In the genomic region with DNA sequence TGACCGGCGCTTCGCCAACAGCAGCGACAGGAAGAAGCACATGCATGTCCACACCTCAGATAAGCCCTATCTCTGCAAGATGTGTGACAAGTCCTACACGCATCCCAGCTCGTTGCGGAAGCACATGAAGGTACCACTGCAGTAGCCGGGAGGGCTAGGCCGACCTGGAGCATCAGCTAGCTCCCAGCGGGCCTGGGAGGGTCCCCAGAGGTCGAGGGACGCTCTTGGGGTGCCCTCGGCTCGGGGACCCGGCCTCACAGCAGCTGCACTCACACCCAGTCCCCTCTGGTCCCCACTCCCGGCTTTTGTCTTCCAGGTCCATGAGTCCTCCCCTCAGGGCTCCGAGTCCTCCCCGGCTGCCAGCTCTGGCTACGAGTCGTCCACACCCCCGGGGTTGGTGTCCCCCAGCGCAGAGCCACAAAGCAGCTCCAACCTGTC, we compare ENCODE assay signal across 9 mouse cellular contexts. TPM values are rescaled to one million over a fixed set of nuclear protein-coding genes. Genes with fewer than 3 reads are reported as not detected.
DNase-seq lines count a peak whose midpoint lies in the region; ATAC-seq and TF ChIP-seq lines count a peak whose summit lies in the region.
"Had no signal": no experiment of that assay in that cellular context is flagged by ENCODE, and none has a peak within 500 bp of the region (broad histone marks: within the 10 kb centered on the region; RNA-seq: fewer than 3 reads in every experiment).

No protein-coding gene starts in this region.

- no peaks in the 10 kb centered on the region for H3K4me1 ChIP-seq in ES-Bruce4 (ENCODE audit: control insufficient read depth, insufficient read depth, low read length)
- peaks cover 14% of the 10 kb centered on the region for H3K4me1 ChIP-seq in forebrain, embryonic 11.5 days (replicated peaks; ENCODE audit: control insufficient read depth, insufficient read depth, low read length)

- no peaks in the 10 kb centered on the region for H3K36me3 ChIP-seq in ES-Bruce4 (ENCODE audit: control insufficient read depth, insufficient read depth, low read length, poor library complexity, severe bottlenecking)
- H3K36me3 ChIP-seq in forebrain, embryonic 11.5 days (ENCODE audit: control insufficient read depth, insufficient read depth, low read length): no peaks in the 10 kb centered on the region; the same call in 1 of the 2 replicates
- H3K36me3 ChIP-seq: liver, embryonic 13.5 days had no signal

- DNase-seq in R1 (ENCODE audit: low read depth, low spot score): peak; percentile 49
- DNase-seq in forebrain, embryonic 11.5 days (ENCODE audit: low spot score): peak; percentile 84
- no peak for DNase-seq in yolk sac, embryonic 10.5 days (ENCODE audit: low spot score)
- DNase-seq in lung, postnatal 36 days: no peak
- no peak for DNase-seq in adrenal gland, postnatal 36 days
- DNase-seq: liver, embryonic 13.5 days had no signal

- H3K9ac ChIP-seq in ES-Bruce4 (ENCODE audit: low read depth, poor library complexity, severe bottlenecking): peak overlapping the region; percentile 1; the same call in 1 of the 2 replicates
- H3K9ac ChIP-seq in forebrain, embryonic 11.5 days (ENCODE audit: low read length): peak overlapping the region; percentile 99
- H3K9ac ChIP-seq: liver, embryonic 13.5 days had no signal

- no peak for ATAC-seq in forebrain, embryonic 11.5 days (replicated peaks; ENCODE audit: low FRiP score)
- 0 out of 2 replicates have a peak, but pooled peaks have one; percentile 5 for ATAC-seq in megakaryocyte progenitor cell, adult 5-6 weeks (replicated peaks; ENCODE audit: poor library complexity)

- no peak for TF ChIP-seq CTCF in ES-Bruce4 (IDR thresholded peaks at IDR 0.05; ENCODE audit: low read depth, low read length)

- peak overlapping the region; percentile 33 for H3K4me3 ChIP-seq in ES-Bruce4 (ENCODE audit: low read depth, low read length)
- peak overlapping the region; percentile 84 for H3K4me3 ChIP-seq in forebrain, embryonic 11.5 days (ENCODE audit: low read depth, low read length)
- H3K4me3 ChIP-seq: liver, embryonic 13.5 days had no signal

- WGBS in forebrain, embryonic 11.5 days: 0% methylated on average over 22 of the region's 22 CpGs

- H3K4me2 ChIP-seq in forebrain, embryonic 11.5 days (ENCODE audit: low read depth, low read length, severe bottlenecking): peak overlapping the region; percentile 55
- H3K4me2 ChIP-seq: liver, embryonic 13.5 days had no signal

- no peak for TF ChIP-seq EP300 in ES-Bruce4 (IDR thresholded peaks at IDR 0.05; ENCODE audit: insufficient read depth, low read depth, low read length)

- no peak for TF ChIP-seq POLR2A in ES-Bruce4 (IDR thresholded peaks at IDR 0.05; ENCODE audit: insufficient read depth, low read length)

- no peak overlapping the region for H3K27ac ChIP-seq in ES-Bruce4 (ENCODE audit: insufficient read depth, low read length)
- peak overlapping the region; percentile 99 for H3K27ac ChIP-seq in forebrain, embryonic 11.5 days (ENCODE audit: low read depth, low read length)
- H3K27ac ChIP-seq: liver, embryonic 13.5 days had no signal

- H3K9me3 ChIP-seq in ES-Bruce4 (replicated peaks; ENCODE audit: control insufficient read depth, insufficient read depth, low read length, poor library complexity, severe bottlenecking): no peaks in the 10 kb centered on the region
- no peaks in the 10 kb centered on the region for H3K9me3 ChIP-seq in forebrain, embryonic 11.5 days (ENCODE audit: control insufficient read depth, low read length)
- H3K9me3 ChIP-seq: liver, embryonic 13.5 days had no signal

- peaks cover 44% of the 10 kb centered on the region for H3K27me3 ChIP-seq in ES-Bruce4 (ENCODE audit: control insufficient read depth, insufficient read depth, low read length, poor library complexity, severe bottlenecking)
- H3K27me3 ChIP-seq in forebrain, embryonic 11.5 days (ENCODE audit: control insufficient read depth, insufficient read depth, low read length): peaks cover 15% of the 10 kb centered on the region

RNA-seq across cellular contexts. Expression of a gene that starts 3.4 kb away (rescaled TPM):
- 25.2 and 27.0 TPM in 2 replicates for polyA plus RNA-seq in ES-Bruce4 (2011; ENCODE audit: insufficient read depth, insufficient read length, low read depth, missing spikeins)
- 10.3 and 11.4 TPM in 2 replicates for polyA plus RNA-seq in forebrain, embryonic 11.5 days (2014; fragmentation: Nextera tagmentation; extraction: Ambion mirVana)
- total RNA-seq in megakaryocyte progenitor cell, adult 5-6 weeks (2015): not detected in 2 replicates
- not detected in 2 replicates for total RNA-seq in megakaryocyte progenitor cell, adult 5-6 weeks (2017)
- under 1 TPM in 1 of 2 experiments, not detected in 1; 0.13 TPM for total RNA-seq in adrenal gland, postnatal 36 days (2021)
- polyA plus RNA-seq: liver, embryonic 13.5 days had no signal

RNA-seq across cellular contexts. Expression of a gene that starts 11.8 kb away (rescaled TPM):
- polyA plus RNA-seq in ES-Bruce4 (2011; ENCODE audit: insufficient read depth, insufficient read length, low read depth, missing spikeins): not detected in 2 replicates
- polyA plus RNA-seq in forebrain, embryonic 11.5 days (2014; fragmentation: Nextera tagmentation; extraction: Ambion mirVana): 0.29 and 0.48 TPM in 2 replicates
- not detected in 2 replicates for total RNA-seq in megakaryocyte progenitor cell, adult 5-6 weeks (2015)
- total RNA-seq in megakaryocyte progenitor cell, adult 5-6 weeks (2017): not detected in 2 replicates
- total RNA-seq in adrenal gland, postnatal 36 days (2021): not detected
- total RNA-seq: heart, adult 8-10 months had no signal
- polyA plus RNA-seq: liver, embryonic 13.5 days had no signal

RNA-seq across cellular contexts. Expression of a gene that starts 13.1 kb away (rescaled TPM):
- 24.8 and 26.6 TPM in 2 replicates for polyA plus RNA-seq in ES-Bruce4 (2011; ENCODE audit: insufficient read depth, insufficient read length, low read depth, missing spikeins)
- polyA plus RNA-seq in forebrain, embryonic 11.5 days (2014; fragmentation: Nextera tagmentation; extraction: Ambion mirVana): 28.6 and 30.0 TPM in 2 replicates
- total RNA-seq in megakaryocyte progenitor cell, adult 5-6 weeks (2015): not detected in 2 replicates
- not detected in 2 replicates for total RNA-seq in megakaryocyte progenitor cell, adult 5-6 weeks (2017)
- not detected for total RNA-seq in adrenal gland, postnatal 36 days (2021)
- total RNA-seq: heart, adult 8-10 months had no signal

RNA-seq across cellular contexts. Expression of a gene that starts 27.7 kb away (rescaled TPM):
- 0.33 and 0.40 TPM in 2 replicates for polyA plus RNA-seq in ES-Bruce4 (2011; ENCODE audit: insufficient read depth, insufficient read length, low read depth, missing spikeins)
- polyA plus RNA-seq in forebrain, embryonic 11.5 days (2014; fragmentation: Nextera tagmentation; extraction: Ambion mirVana): 1.7 and 2.4 TPM in 2 replicates
- total RNA-seq in megakaryocyte progenitor cell, adult 5-6 weeks (2015): not detected in 2 replicates
- not detected in 2 replicates for total RNA-seq in megakaryocyte progenitor cell, adult 5-6 weeks (2017)
- not detected for total RNA-seq in adrenal gland, postnatal 36 days (2021)
- total RNA-seq: heart, adult 8-10 months had no signal
- polyA plus RNA-seq: liver, embryonic 13.5 days had no signal

RNA-seq across cellular contexts. Expression of a gene that starts 55.5 kb away (rescaled TPM):
- polyA plus RNA-seq in ES-Bruce4 (2011; ENCODE audit: insufficient read depth, insufficient read length, low read depth, missing spikeins): 25.1 and 32.7 TPM in 2 replicates
- polyA plus RNA-seq in forebrain, embryonic 11.5 days (2014; fragmentation: Nextera tagmentation; extraction: Ambion mirVana): 34.9 and 39.6 TPM in 2 replicates
- 57.9 and 81.2 TPM in 2 replicates for total RNA-seq in megakaryocyte progenitor cell, adult 5-6 weeks (2015)
- 38.7 and 72.6 TPM in 2 replicates for total RNA-seq in megakaryocyte progenitor cell, adult 5-6 weeks (2017)
- total RNA-seq in adrenal gland, postnatal 36 days (2021): 100 to 1,000 TPM; 128 to 156 TPM

Comparison
In these comparisons a context has a peak if more than half of its experiments do, and no peak if none do; other contexts are left out.
1. DNase-seq: peak in R1 (single experiment) and forebrain, embryonic 11.5 days (single experiment); none in yolk sac, embryonic 10.5 days (single experiment), lung, postnatal 36 days (single experiment) and adrenal gland, postnatal 36 days (0 of 2).